Mouse (Mus musculus) left cerebral cortex, adult 18-20 months (tissue): ENCODE measurements around the gene I0C0044D17Rik. TPM values are rescaled to one million over a fixed set of nuclear protein-coding genes. Genes with fewer than 3 reads are reported as not detected.
A peak's percentile ranks its signal among the peaks of the same experiment; 100 is the strongest.
"Not testable (repeated sequence)": the region's sequence is repeated elsewhere in the genome, so short reads cannot be mapped to it uniquely, and the experiment has no call there.

Experiments
- DNase-seq, 2 experiments: peaks; one replicate each; pipeline ENCODE4 v3.0.0; 2021 to 2022; ENCODE audit warnings: low spot score in 2 of 2, mixed read lengths in 1 of 2
- long read RNA-seq, 2 experiments: library from polyadenylated mRNA; stranded (forward); transcript quantifications; one replicate each; pipeline ENCODE4 v2.0.0; 2021
- total RNA-seq, 2 experiments: library from RNA; stranded (reverse); gene quantifications; 2 replicates each; pipeline ENCODE4 v1.2.3; 2021

The I0C0044D17Rik gene
- not detected for total RNA-seq
- long read RNA-seq, experiment 1: 0 reads
- long read RNA-seq, experiment 2: 0 reads

- DNase-seq: not testable (repeated sequence)
These were observed at the start of gene I0C0044D17Rik for GRCm38 (mm10) chr4:98823740-98824139. Gene I0C0044D17Rik, minus strand, starts transcription at chr4:98823840.

GRCm38 (mm10) chr4:98865386-98866237, 42.0 kb upstream of the I0C0044D17Rik start:
- peak; percentile 37 to 55 for DNase-seq

- DNase-seq: no peak
These were observed 40.9 kb upstream of the I0C0044D17Rik start for GRCm38 (mm10) chr4:98864546-98864945.

- DNase-seq: no peak
These were observed 40.5 kb upstream of the I0C0044D17Rik start for GRCm38 (mm10) chr4:98864094-98864493.

GRCm38 (mm10) chr4:98863451-98863850, 39.8 kb upstream of the I0C0044D17Rik start:
- DNase-seq: no peak

GRCm38 (mm10) chr4:98858151-98858855, 34.7 kb upstream of the I0C0044D17Rik start:
- DNase-seq: no peak

- DNase-seq: no peak
These were observed 33.5 kb upstream of the I0C0044D17Rik start for GRCm38 (mm10) chr4:98857037-98857648.

GRCm38 (mm10) chr4:98853926-98854325, 30.3 kb upstream of the I0C0044D17Rik start:
- DNase-seq: no peak

GRCm38 (mm10) chr4:98850485-98850884, 26.8 kb upstream of the I0C0044D17Rik start:
- not testable (repeated sequence) for DNase-seq

GRCm38 (mm10) chr4:98847120-98847885, 23.7 kb upstream of the I0C0044D17Rik start:
- DNase-seq: no peak

- no peak for DNase-seq
These were observed 22.8 kb upstream of the I0C0044D17Rik start for GRCm38 (mm10) chr4:98846396-98846795.

- DNase-seq: no peak
These were observed 22.1 kb upstream of the I0C0044D17Rik start for GRCm38 (mm10) chr4:98845687-98846125.

- DNase-seq: no peak
These were observed 21.6 kb upstream of the I0C0044D17Rik start for GRCm38 (mm10) chr4:98845201-98845600.

- no peak for DNase-seq
These were observed 20.4 kb upstream of the I0C0044D17Rik start for GRCm38 (mm10) chr4:98843906-98844597.

GRCm38 (mm10) chr4:98841251-98841650, 17.6 kb upstream of the I0C0044D17Rik start:
- not testable (repeated sequence) for DNase-seq

- DNase-seq: no peak
These were observed 16.9 kb upstream of the I0C0044D17Rik start for GRCm38 (mm10) chr4:98840526-98840925.

- DNase-seq: no peak
These were observed 15.3 kb upstream of the I0C0044D17Rik start for GRCm38 (mm10) chr4:98838913-98839312.

- no peak for DNase-seq
These were observed 14.3 kb upstream of the I0C0044D17Rik start for GRCm38 (mm10) chr4:98837715-98838505.

GRCm38 (mm10) chr4:98836519-98836918, 12.9 kb upstream of the I0C0044D17Rik start:
- DNase-seq: no peak
